Mouse (Mus musculus) brain, embryonic 18.5 days (tissue): ENCODE measurements around the gene Crtac1.
A peak's percentile ranks its signal among the peaks of the same experiment; 100 is the strongest.

Source experiments
- DNase-seq: peaks from one replicate; pipeline ENCODE4 v3.0.0-alpha.2; 2012; ENCODE audit warnings: low read depth, low spot score

Crtac1 gene

DNA sequence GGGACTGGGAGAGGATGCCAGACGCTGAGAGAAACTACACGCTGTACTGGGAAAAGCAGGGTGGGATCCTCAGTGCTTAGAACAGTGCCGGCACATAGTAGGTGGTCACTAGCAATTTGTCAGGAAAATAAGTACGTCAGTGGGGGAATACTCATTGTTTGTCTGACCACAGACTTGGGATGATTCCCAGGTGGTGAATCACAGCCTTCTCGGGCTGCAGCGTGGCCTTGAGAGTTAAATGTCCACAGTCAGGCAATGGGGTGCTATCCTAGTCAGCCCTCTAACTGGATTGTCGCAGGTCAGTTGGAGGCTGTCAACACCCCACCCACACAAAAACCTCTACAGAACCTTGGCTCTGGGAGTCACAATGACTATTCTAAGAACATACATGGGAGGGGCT, 100.1 kb downstream of the Crtac1 start:
- DNase-seq: no peak

DNA sequence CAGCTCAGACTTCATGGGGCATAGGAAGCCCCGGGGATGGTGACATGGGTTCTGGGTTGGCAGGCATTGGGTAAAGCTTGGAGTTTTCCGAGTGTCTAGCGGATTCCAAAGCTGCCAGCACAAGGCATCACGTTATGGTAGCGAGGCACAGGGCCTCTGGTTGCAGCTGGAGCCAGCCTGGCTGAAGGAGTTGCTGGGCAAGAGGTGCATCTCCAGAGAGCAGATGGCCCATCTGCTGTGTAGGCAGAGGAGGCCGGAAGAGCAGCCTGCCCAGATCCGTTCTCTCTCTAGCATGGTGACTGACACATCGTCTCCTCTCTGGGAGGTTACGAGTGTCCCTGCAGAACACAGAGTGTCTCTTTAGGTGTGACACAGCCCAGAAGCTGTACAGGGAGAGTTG, 103.4 kb downstream of the Crtac1 start:
- DNase-seq: no peak

DNA sequence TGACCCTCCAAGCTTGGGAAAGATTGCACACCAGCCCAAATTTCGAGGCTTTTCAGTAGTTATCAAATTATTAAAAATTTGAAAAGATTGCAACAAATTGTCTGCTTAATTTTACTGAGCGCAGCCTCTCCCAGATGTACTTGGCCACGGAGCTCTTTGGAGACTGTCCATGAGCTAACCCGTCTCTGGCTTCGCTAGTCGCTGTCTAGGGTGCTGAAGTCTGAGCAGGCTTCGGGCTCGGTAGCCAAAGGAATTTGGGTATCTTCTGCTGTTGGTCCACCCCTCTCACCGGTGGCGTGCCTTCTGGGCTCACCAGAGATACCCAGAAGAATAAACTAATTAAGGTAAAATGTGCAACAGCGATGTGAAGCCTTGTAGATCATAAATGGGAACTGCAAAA, 105.7 kb downstream of the Crtac1 start:
- DNase-seq: no peak

DNA sequence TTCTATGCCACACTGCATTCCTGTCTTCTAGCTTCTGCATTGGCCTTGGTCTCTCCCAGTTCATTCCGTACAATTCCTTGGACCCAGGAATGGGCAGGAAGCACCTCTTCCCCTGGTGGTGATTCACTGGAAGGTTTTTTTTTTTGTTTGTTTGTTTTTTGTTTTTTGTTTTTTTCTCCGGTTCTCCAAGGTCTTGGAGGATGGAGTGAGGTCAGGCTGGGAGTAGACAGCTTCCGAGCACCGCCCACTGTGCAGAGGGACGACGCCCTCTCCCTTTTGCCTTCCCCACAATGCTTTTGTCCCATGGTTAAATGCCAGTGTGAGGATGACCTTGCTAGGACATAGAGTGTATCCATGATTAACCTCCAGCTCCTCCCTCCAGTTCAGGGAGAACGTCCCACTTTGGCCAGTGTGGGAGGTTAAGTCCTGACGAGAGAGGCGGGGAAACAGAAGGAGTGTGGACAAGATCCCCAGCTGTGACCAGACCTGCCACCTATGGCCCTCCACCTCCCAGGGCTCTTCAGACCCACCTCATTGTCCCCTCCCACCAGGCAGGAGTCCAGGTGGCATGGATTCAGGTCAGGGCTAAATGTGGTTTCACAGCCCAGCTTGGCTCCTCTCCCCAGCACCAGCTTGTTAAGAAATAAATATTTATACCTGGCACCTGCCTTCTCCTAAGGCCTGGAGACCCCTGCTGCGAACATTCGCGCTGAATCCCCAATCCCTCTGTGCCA, 109.1 kb downstream of the Crtac1 start:
- no peak for DNase-seq

DNA sequence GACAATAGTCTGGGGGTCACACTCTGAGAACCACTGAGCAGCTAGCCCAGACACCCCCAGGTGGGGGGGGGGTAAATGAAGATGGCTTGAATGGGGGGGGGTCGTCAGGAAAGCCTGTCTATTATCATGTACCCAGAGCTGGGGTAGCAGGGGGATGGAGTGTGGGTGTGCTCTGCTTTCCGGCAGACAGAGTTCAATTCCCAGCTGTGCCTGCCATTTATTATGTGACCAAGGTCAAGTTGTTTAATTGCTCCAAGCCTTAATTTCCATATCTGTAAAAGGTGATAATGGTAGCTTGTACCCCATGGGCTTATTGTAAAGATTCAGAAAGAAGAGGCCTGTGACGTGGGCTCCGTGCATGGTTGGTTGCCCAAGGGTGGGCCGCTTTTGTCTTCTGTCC, 109.6 kb downstream of the Crtac1 start:
- no peak for DNase-seq

DNA sequence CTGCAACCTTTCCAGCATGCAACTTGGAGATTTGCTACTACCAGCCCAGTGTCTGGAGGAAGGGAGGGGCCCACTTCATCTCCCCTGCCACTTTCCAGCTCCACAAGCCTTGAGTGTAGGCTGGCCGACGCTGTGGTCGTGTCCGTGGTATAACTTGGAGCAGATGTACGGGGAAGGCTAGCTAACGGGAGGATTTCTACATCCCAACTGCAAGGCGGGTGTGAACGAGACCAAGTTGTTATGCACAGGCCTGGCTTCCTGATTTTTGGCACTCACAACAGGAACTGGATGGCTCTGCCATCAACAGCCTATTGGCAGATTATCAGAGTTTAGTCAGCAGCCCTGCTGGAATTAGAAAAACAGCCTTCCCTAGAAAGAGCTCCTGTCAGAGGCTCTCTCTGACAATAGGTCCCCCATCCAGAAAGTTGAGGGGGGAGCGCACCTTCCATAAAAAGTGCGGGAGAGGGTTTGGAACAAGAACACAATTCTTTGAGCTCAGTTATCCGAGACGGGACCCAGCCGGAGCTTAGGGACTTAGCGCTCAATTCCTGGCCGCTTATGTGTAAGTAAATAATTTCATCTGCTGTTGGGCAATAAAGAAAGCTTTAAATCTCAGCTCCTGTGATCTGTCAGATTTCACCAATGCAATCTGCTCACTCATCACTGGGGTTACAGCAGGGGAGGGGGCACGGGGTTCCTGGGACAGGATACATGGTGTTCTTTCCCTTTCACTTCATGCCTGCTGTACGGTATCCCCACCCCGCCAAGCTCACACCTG, 113.7 kb downstream of the Crtac1 start:
- DNase-seq: peak; percentile 49

DNA sequence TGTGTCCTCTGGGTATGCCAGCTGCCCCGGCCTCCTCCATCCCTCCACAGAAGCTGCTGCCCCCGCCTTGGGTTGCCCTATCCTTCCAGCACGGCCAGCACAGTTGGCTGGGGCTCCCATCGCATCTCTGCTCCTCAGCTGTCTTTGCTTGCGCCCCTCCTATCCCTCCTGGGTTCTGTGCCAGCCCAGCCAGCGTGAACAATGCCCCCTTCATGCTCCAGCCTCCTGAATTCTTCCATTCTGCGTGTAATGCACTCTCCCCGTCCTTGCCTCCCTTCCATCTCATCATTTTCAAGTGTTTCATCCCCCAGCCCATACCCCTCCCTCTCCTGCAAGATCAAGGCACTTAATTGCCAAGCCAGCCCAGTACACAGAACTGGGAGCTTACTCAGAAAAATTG, 114.6 kb downstream of the Crtac1 start:
- no peak for DNase-seq

DNA sequence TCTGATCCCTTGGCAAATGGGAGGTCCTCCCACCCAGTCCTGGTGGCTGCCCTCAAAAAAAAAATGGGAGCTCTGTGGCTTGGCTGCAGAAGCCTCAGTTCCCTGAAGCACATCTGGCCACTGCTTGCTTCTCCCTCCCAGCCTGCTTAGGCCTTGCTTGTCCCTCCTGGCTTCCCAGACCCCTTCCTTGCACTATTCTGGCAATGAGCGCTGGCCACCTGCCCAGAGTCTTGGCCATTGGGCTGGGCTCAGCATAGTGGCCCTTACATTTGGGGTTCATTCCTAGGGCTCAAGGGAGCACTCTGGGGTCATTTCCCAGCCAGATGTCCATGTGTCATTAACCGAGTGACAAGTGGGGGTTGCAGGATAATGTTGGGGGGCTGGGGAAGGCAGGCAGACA, 115.1 kb downstream of the Crtac1 start:
- DNase-seq: no peak

DNA sequence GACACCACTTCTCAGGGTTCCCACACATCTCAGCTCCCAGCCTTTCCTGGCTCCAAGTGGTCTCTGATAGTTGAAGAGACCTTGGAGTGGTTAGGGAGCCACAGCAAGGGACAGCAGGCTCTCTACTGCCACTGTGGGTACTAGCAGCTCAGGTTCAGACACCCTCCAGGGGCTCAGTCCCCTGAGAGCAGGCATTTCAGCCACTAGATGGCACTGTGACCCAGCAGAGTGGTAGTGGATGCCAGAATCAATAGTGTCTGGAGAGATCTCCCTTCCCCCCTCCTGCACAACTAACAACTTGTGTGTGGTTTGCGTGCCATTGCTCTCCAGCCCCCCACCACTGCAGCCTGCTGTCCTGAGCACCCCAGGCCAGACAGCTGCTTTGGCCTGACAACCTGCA, 115.7 kb downstream of the Crtac1 start:
- peak; percentile 73 for DNase-seq

DNA sequence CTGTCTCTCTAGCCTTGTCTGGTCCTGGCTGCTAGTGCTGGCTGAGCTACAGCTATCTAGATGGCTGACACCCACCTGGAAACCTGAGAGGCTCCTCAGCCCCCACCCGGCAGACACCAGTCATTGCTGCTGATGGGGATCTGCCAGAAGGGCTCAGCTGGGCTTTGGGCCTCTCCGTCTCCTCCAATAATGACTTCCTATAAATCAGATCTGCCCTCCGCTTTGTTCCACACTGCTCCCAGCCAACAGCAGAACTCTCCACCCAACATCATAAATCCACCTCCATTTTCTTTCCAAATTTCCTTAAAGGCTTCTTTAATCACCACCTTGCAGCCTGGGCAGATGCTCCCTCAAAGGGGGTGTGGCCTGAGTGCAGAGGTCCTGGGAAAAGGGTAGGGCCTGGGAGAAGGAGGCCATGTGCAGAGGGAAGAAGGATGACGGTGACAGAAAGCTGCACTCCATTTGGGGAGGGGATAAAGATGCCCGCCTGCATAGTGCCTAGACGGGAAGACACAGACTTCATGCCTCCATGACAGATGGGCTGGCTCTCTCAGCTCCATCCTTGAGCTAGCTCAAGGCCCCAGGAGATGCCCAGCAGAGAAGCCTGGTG, 116.4 kb downstream of the Crtac1 start:
- DNase-seq: no peak

DNA sequence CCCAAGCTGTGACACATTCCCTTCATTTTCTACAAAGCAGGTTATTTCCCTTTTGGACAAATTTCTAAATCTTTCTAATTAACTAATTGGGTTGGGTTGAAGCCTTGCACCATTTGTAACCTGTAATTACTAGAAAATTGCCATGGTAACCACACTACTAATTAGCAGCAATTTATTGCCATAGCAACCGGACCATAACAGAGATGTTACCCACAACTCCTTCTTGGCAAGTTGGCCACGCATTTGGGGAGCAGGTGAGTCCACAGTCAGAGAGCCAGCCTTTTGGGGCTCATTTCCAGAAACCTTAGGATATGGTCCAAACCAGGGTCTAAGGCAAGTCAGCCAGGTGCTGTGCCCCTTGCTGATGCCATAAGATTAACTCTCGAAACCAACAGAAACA, 119.4 kb downstream of the Crtac1 start:
- DNase-seq: no peak

DNA sequence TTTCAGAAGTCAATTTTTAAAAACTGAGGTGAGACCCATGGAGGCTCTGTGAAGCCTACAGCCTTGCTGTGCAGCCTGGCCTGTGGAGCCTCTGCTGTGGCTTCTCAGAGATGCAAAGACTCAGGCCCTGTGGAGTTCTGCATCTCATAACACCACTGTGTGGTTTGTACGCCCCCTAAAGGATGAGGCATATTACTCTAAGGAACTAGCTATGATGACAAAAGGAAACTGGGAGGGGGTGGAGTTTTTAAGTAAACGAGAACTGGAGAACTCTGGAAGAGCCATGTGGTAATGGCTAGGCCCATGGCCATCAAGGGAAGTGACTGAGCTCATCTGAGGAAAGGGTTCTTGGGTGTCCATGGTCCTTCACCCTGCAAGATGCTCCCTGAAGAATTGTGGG, 120.3 kb downstream of the Crtac1 start:
- no peak for DNase-seq

DNA sequence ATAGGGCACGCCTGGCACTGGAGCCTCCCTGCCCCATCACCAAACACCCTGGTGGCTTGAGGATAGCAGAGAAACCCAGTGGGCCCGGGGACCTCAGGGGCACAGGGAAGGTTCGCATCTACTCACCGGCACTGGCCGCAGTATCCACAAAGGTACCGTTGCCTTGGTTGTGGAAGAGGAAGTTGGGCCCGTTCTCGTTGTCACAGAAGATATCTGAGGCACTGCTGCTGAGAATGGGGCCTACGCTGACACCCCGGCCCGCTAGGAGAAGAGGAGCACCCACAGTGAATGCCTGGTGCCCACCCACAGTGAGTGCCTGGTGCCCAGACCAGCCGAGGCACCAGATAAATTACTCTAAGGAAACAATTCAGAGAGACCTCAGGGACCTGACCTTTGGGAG, 122.7 kb downstream of the Crtac1 start:
- DNase-seq: no peak

DNA sequence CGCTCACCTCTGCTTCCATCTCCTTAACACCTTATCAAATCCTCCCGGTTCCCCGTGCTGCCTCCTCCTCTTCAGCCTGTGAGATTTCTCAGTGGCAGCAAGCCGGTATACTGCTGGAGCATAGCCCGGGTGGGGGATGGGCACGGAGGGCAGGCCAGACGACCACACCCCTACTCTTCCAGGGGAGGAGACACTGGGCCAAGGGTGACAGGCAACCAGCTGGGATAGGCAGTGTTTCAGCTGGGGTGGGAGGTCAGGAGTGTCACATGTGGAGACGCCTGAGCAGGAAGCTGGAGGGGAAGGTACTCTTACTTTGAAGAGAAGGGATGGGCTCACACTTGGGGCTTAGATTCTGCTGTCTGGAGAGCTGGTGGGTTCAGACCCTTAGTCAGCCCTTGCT, 124.6 kb downstream of the Crtac1 start:
- DNase-seq: no peak

DNA sequence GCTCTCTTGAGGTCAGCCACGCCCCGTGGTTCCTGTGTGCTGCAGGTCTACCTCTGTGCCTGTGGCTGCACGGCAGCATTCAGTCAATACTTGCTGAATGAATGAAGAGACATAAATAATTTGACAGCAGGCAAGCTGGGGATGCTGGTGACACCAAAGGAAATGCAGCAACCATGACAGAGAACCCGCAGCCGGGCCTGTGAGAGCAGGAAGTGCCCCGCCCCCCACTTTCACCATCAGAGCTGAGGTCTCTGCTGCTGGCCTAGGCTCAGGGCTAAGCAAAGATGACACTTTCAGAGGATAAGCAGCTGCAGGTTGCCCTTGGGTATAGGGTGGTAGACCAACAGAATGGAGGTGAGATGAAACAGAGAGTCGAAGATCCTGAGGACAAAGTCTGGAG, 125.4 kb downstream of the Crtac1 start:
- no peak for DNase-seq

DNA sequence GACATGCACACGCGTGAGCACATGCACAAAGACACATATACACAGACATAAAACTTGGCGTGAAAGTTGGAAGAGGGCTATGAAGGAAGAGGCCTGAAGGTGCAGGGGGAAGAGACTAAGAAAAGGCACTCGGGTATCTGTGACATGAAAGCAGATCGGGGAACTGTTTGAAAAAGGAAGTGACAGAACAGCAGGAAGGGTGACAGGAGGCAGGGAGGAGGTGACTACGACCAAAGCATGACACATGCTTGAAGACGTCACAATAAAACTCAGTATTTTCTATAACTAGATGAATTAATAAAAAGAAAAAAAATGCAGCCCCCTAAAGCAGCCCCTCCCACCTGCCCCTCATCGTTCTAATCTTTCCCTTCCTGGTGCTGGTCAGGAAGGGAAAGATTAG, 125.8 kb downstream of the Crtac1 start:
- no peak for DNase-seq

DNA sequence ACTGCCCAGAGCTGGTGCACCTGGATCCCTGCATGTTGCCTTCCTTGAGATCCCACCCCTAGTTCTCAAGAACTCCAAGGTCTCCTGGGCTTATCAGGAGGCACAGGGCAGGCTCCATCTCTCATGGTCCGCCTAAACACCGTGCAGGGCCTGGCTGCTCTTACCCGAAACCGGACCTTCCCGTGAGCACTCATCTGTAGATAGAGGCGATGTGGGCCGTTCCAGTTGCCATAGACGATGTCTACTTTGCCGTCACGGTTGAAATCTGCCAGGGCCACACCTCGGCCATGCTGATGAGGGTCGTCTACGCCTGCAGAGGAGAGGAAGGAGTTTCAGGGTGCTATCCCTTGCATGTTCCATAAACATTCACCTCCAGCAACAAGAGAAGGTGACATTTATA, 127.1 kb downstream of the Crtac1 start:
- no peak for DNase-seq

DNA sequence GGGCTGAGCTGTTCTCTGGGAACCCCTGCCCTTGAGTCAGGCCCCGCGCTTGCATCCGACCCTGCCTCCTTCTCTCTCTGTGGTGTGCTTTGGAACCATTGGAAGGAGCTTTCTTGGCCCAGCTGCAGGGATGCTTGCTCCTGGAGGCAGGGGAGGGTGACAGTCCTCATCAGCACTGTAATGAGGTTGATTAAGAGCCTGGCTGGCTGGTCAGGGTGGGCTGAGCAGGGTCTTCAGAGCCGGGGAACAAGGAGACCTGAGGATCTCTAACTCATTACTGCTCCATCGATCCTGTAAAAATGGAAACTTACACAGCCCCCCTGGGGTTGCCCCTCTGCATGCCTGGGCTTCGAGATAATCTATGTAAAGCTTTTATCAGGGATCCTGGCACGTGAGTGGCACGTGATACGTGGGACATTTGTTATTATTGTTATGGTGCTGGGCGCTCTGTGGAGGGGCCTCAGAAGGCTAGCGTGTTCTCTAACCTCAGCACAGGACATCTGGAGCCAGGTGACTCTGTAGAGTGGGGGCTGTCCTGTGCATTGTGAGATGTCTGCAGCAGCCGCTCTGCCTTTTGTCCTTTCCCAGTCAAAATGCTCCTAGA, 128.3 kb downstream of the Crtac1 start:
- DNase-seq: no peak

DNA sequence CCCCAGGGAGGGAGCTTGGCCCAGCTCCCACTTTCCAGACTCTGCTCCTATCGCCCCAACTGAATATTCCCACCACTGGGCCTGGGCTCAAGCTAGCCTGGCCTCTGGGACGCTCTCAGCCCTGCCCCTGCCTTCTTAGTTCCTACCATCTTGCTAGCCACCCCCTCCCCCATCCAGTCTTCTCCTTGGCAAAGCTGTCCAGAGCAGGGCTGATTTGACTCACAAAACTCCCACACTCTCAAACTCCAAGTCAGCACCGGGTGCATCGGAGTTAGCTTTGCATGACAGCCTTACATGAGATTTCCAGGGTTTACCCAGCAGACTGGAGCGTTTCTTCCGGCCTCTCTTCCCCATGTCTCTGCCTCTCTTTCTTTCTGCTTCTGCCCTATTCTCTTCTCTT, 138.4 kb downstream of the Crtac1 start:
- DNase-seq: no peak

DNA sequence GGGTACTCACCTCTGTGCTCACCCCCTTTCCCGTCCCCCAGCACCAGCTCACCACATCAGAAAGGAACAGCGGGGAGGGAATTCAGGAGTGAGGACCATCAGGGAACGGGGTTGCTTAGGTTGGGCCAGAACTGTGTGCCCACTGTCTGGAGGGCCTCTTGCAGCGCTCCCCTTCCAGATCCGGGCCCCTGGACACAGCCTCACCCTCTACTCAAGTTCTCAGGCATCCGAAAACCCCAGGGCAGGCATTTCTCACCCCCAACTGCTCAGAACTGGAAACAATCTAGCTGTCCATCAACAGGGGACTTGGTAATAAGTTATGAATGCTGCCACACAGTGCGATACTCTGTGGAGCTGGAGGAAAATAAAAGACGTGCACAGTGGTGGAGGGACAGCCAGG, 139.5 kb downstream of the Crtac1 start:
- no peak for DNase-seq

DNA sequence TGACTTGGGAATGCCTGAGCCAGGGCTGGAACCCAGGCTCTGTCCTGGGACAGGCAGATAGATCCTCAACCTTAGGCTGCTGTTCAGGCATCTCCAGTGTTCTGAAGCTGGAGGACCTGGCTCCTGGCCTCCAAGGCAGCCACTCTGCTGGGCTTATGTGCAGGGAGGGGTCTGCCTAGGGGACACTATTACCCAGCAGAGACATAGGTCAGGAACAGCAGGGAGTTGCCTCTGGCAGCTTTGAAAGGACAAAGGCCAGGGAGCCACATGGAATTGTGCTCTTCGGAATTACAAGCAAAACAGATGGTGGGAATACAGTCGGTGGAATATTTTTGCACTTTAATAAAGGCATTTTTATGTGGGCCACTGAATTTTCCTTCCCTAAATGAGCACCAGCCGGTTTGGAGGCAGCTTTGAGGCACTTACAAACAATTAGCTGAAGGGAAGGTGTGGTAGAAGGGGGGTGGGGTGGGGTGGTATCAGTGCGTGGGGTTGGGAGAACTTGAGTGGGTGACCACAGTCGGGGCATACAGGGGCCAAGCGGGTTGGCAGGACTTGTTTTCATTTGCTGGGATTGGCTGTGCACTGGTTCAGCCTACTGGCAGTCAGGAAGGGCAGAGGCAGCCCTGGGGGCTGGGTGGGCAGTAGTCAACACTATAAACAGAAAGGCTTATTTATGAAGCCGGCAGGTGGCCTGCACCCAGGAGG, 140.5 kb downstream of the Crtac1 start:
- DNase-seq: no peak

DNA sequence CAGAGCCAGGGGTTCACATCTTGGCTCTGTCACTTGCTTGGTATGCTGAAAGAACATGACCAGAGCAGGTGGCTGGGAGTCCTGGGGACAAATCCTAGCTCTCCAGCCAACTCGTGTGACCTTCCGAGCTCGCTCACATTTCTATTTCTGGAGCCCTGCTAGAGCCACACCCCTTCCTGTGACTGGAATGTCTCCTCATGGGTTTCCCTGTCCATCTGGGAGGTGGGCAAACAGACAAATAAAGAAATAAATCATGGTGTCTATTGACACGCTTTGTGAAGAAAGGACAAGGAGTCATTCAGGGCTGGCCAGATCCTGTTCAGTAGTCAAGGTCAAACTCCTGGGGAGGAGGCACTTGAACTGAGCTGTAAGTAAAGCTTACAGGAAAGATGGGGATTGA, 143.2 kb downstream of the Crtac1 start:
- no peak for DNase-seq
